Mouse (Mus musculus) layer of hippocampus, adult 9-10 months (tissue): ENCODE measurements at regions not wholly inside any gene's neighbourhood (a gene's known extent, or its start where the extent isn't known, plus 50 kb on each side); places are given as distances from the start of the nearest gene placed in this dataset.

ENCODE experiments used
- DNase-seq: peaks from one replicate; pipeline ENCODE4 v3.0.0; 2022; ENCODE audit warnings: low spot score

DNA sequence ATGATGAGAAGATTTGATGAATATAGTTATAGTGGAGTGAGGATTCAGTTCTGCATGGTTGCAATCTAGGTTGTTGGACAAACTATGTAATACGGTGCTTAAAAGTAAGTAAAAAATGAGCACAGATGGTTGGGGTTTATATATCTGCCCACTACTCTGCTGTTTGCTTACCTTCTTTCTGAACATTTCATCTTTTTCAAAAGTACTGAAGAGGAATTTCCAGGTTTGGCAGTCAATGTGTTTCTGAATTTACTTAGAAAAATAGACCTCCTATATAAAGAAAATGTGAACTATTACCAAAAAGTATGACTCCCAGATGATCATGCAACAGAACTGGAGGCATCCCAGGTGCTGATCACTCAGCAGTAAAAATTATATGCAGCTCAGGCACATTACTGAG lies 878.3 kb downstream of the Plod2 start:
- DNase-seq, result peak; percentile 6

DNA sequence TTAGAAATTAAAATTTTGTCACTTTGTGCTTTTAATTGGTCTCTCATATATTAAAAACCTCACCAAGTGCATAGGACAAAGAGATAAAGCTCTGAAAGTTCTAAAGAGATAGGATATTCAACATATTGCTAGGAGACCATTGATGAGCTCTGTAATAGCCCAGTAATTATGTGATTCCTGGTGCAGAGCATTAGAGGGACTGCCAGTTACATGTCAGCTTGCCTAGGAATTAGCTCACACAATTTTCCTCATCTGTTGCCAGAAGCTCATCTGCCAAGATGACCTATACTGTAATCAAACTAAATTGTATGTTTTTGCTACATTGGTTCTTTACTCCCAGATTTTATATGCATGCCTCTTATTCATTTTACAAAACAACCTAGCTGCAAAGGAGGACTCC lies 890.3 kb downstream of the Plod2 start:
- DNase-seq, result no peak

DNA sequence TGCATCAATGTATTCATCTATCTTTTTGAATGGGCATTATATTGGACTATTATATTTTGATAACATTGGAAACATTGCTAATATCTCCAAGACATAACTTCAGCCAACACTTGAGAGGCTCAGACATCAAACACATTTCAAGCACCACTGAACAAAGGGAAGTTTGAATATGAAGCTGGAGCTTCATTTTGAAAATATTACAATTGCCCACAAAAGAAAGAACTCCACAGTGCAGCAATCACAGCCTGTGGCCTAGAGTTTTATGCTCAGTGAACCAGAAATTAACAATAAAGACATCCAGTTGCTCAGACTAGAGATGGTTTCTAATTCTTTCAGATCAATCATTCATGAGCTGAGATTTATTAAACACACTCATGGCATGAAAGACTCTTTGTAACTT lies 916.7 kb downstream of the Plod2 start:
- DNase-seq, result no peak
